Mouse (Mus musculus) layer of hippocampus, adult 11-12 months (tissue): Measurements from ENCODE around the gene Dclk1.

Experiments
- DNase-seq: peaks from one replicate; pipeline ENCODE4 v3.0.0; 2022; ENCODE audit warnings: low spot score

The Dclk1 gene

GRCm38 (mm10) chr3:55587972-55588946 is 346.1 kb downstream of the Dclk1 start:
- DNase-seq = no peak
